Mouse (Mus musculus) CD4-positive naive resting alpha-beta T cell, adult 76 days (primary cell): ENCODE results near the gene Serpinb5. TPM values are rescaled to one million over a fixed set of nuclear protein-coding genes. Genes with fewer than 3 reads are reported as not detected.

Source experiments
- total RNA-seq: library from RNA; stranded (reverse); gene quantifications from one replicate; pipeline ENCODE4 v1.2.4, GENCODE M21; 2023

The Serpinb5 gene
- total RNA-seq = not detected

GRCm38 (mm10) chr1:106860847-106861246 is at the start of gene Serpinb5:
TSS of gene Serpinb5 (plus strand) at chr1:106861173.

Other genes with a start within 250 kb of the Serpinb5 start
- gene Bcl2, start 146.9 kb upstream of the Serpinb5 start, total RNA-seq = 141 TPM
- gene Kdsr, start 101.4 kb upstream of the Serpinb5 start, total RNA-seq = 40.0 TPM
- gene Vps4b, start 64.4 kb upstream of the Serpinb5 start, total RNA-seq = 126 TPM
- gene Serpinb12, start 73.3 kb downstream of the Serpinb5 start, total RNA-seq = not detected
- gene Serpinb13, start 119.8 kb downstream of the Serpinb5 start, total RNA-seq = not detected
- gene Serpinb3a, start 191.1 kb downstream of the Serpinb5 start, total RNA-seq = not detected
- not detected for gene Serpinb3d, start 222.3 kb downstream of the Serpinb5 start, total RNA-seq